Mouse (Mus musculus) liver, embryonic 14.5 days (tissue): ENCODE results near the gene Sgms2.

Experiments used
- CTCF ChIP-seq: IDR thresholded peaks from 2 replicates; pipeline ENCODE4 v1.5.1; 2016; ENCODE audit warnings: antibody characterized with exemption, low read depth, control low read depth
- EP300 ChIP-seq: IDR thresholded peaks from 2 replicates; pipeline ENCODE4 v1.6.1; 2016; ENCODE audit warnings: antibody characterized with exemption, low read depth

- TF ChIP-seq CTCF (peak; percentile 37; the same call in 1 of the 2 replicates), EP300 (no peak)
Observed at GRCm38 (mm10) chr3:131524779-131525178, 33.6 kb upstream of the Sgms2 start.
